ENCODE assay signal across 8 mouse cellular contexts in the genomic region with DNA sequence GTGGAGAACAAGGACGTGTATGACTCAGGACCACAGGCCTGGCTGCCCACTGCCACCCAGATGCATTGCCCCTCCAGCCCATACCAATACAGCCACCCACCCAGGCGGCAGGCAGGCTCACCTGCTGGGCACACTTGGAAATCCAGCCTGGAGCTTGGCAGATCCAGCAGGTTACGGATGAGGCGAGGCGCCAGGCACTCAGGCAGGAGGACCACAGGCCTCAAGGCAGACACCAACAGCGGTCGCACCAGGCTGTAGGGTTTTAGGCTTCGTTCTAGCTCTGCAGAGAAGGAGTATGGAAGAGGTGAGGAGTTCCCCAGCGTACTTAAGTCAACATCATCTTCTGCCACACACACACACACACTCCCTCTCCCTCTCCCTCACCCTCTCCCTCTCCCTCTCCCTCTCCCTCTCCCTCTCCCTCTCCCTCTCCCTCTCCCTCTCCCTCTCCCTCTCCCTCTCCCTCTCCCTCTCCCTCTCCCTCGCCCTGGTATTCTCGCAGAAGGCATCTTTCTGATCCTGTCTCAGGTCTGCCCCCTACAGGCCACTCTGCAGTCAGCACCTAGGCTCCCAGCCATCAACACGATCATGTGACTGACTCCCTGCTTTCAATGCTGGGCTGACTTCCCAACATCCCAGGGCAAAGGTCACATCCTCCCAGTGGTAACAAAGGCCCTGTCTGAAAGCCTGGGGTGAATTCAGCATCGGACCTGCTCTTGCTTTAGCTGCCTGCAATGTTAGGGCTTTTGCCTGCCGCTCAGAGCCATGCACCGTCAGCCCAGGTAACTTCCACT. TPM values are rescaled to one million over a fixed set of nuclear protein-coding genes. Genes with fewer than 3 reads are reported as not detected.
DNase-seq lines count a peak whose midpoint lies in the region; ATAC-seq lines count a peak whose summit lies in the region.

No protein-coding gene starts in this region.

- H3K4me2 ChIP-seq in limb, embryonic 13.5 days (replicated peaks), result no peak overlapping the region

- H3K9ac ChIP-seq in limb, embryonic 13.5 days, result no peak overlapping the region

- WGBS in limb, embryonic 13.5 days, result 52% methylated on average over 14 of the region's 15 CpGs

- H3K4me1 ChIP-seq in limb, embryonic 13.5 days, result peaks cover 4% of the 10 kb centered on the region; the same call in 1 of the 2 replicates

- no peak overlapping the region for H3K4me3 ChIP-seq in limb, embryonic 13.5 days

- peaks cover 22% of the 10 kb centered on the region for H3K27me3 ChIP-seq in limb, embryonic 13.5 days

- no peaks in the 10 kb centered on the region for H3K9me3 ChIP-seq in limb, embryonic 13.5 days

- H3K36me3 ChIP-seq in limb, embryonic 13.5 days, result 0 out of 2 replicates have a peak, but pooled peaks cover 3% of the 10 kb centered on the region

- peak; percentile 84 for DNase-seq in 3T3-L1 (ENCODE audit: low read depth, low spot score)
- peak; percentile 93 for DNase-seq in adrenal gland, postnatal 10 days
- peak; percentile 89 for DNase-seq in embryo, embryonic 9.5 days (ENCODE audit: extremely low spot score)
- DNase-seq in heart, adult 18-20 months, result peak; percentile 94 to 96
- peak; percentile 96 to 97 for DNase-seq in kidney, adult 8-10 months
- peak; percentile 69 to 88 for DNase-seq in spleen, postnatal 4 days (ENCODE audit: low spot score in 2 of 2)

- 0 out of 2 replicates have a peak, but pooled peaks have one; percentile 12 for ATAC-seq in limb, embryonic 13.5 days (ENCODE audit: low FRiP score, low read depth)
- ATAC-seq in monocyte, adult 5-6 weeks (replicated peaks; ENCODE audit: insufficient number of reproducible peaks, low FRiP score, low TSS enrichment, poor library complexity, severe bottlenecking), result peak; percentile 60

- no peak overlapping the region for H3K27ac ChIP-seq in limb, embryonic 13.5 days

RNA-seq across cellular contexts. Expression of a gene that starts 5.0 kb away (rescaled TPM):
- 10 to 100 TPM; 15.5 to 17.7 TPM for total RNA-seq in adrenal gland, postnatal 10 days (2021)
- 10 to 100 TPM; 10.8 to 11.0 TPM for total RNA-seq in heart, adult 18-20 months (2021)
- 14.1 and 15.0 TPM in 2 replicates for polyA plus RNA-seq in limb, embryonic 13.5 days (2015; fragmentation: Nextera tagmentation; extraction: Ambion mirVana)
- 19.9 to 42.9 TPM (median 22.6 TPM) in 3 replicates for total RNA-seq in monocyte, adult 5-6 weeks (2017)

RNA-seq across cellular contexts. Expression of a gene that starts 24.6 kb away (rescaled TPM):
- total RNA-seq in adrenal gland, postnatal 10 days (2021), result 10 to 100 TPM; 12.0 to 12.4 TPM
- total RNA-seq in heart, adult 18-20 months (2021), result 10 to 100 TPM; 14.1 to 14.5 TPM
- 3.0 TPM in 2 replicates for polyA plus RNA-seq in limb, embryonic 13.5 days (2015; fragmentation: Nextera tagmentation; extraction: Ambion mirVana)
- total RNA-seq in monocyte, adult 5-6 weeks (2017), result 0.21 to 3.7 TPM (median 2.1 TPM) in 3 replicates

RNA-seq across cellular contexts. Expression of a gene that starts 59.7 kb away (rescaled TPM):
- 1 to 10 TPM; 2.5 to 2.9 TPM for total RNA-seq in adrenal gland, postnatal 10 days (2021)
- 1 to 10 TPM; 1.6 to 2.2 TPM for total RNA-seq in heart, adult 18-20 months (2021)
- 0.05 and 0.11 TPM in 2 replicates for polyA plus RNA-seq in limb, embryonic 13.5 days (2015; fragmentation: Nextera tagmentation; extraction: Ambion mirVana)
- total RNA-seq in monocyte, adult 5-6 weeks (2017), result not detected in 3 replicates
